Mouse (Mus musculus) layer of hippocampus, postnatal 10 days (tissue): ENCODE measurements at regions not wholly inside any gene's neighbourhood (a gene's known extent, or its start where the extent isn't known, plus 50 kb on each side); places are given as distances from the start of the nearest gene placed in this dataset.

Experiments
- DNase-seq, 2 experiments: peaks; one replicate each; pipeline ENCODE4 v3.0.0; 2021; ENCODE audit warnings: low spot score in 2 of 2

DNA sequence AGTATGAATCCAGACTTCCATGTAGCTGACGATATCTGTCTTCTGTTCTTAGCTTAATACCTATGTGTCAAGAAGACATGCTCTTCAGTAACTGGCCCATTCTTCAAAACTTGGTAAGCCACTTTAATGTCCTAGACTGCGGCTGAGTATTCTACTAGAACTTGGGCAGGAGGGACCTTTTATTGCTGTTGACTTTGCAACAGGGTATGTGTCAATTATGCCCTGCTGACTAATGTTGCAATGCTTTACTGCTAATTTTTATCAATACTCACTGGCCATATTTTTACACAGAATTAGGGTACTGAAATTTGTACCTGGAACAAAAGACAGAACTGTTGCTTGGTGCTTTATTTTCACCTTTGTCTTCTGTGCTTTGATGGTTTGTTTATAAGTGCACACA, 746.9 kb downstream of the Ppargc1a start:
- DNase-seq, result no peak

DNA sequence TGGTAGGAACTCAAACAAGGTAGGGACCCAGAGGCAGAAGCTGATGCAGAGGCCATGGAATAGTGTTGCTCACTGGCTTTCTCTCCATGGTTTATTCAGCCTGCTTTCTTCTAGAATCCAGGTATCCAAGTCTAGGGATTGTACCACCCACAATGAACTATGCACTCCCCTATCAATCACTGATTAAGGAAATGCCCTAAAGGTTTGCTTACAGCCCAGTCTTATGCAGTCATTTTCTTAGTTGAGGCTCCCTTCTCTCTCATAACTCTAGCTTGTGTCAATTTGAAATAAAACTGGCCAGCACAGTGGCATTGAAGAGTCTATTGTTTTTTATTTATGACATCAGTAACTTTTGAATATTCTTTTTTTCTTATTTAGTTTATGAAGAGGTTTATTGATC, 747.6 kb downstream of the Ppargc1a start:
- no peak for DNase-seq

GRCm38 (mm10) chr5:50795310-50795709, 736.5 kb upstream of the Adgra3 start:
- no peak for DNase-seq

DNA sequence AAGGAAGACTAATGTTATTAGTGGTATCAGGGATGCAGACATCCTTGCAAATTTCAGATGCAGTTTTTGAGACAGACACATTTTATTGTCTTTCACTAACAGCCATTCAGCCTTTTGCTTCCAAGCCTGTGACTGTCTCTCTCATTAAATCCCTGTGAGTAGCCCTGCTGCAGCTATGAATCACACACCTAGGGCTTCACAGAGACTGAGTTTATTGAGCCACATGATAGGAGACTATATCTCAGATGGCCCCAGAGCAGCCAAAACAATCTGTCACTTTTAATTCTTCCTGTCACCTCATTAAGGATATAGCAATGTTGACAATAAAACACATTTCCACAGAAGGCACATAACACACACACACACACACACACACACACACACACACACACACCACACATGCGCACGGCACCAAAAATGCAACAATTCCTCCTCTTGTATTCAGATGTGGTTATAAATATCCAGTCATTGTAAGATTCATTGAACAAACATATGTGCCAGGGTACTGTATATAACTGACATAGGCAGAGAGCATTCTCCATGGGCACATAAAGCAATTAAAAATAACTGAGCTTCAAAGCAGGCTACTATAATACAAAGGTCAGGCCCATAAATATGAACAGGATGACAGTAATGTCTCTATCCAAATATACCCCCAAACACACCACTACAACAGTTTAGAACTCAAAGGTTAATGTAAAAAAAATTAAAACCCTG, 735.8 kb upstream of the Adgra3 start:
- no peak for DNase-seq

DNA sequence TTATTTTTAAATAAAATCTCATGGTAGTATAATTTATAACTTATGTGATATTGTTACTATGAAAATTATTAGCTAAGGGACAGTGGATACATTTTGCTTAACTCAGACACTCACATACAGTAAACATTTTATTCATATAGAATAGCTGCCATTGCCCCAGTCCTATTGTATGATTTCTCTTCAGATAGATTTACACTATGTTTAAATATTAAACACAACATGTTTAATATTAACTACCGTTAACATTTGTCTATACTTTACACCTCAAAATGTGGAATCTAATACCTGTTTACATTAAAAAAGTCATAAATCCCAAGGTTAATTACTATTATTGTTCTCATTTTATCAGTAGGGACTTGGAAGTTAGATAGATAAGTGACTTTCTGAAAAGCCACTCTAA, 734.8 kb upstream of the Adgra3 start:
- no peak for DNase-seq

GRCm38 (mm10) chr5:50785273-50785672, 726.5 kb upstream of the Adgra3 start:
- DNase-seq, result no peak

- DNase-seq, result no peak
Measured at GRCm38 (mm10) chr5:50779138-50779537, 720.3 kb upstream of the Adgra3 start.

- no peak for DNase-seq
Measured at GRCm38 (mm10) chr5:50778221-50778620, 719.4 kb upstream of the Adgra3 start.

DNA sequence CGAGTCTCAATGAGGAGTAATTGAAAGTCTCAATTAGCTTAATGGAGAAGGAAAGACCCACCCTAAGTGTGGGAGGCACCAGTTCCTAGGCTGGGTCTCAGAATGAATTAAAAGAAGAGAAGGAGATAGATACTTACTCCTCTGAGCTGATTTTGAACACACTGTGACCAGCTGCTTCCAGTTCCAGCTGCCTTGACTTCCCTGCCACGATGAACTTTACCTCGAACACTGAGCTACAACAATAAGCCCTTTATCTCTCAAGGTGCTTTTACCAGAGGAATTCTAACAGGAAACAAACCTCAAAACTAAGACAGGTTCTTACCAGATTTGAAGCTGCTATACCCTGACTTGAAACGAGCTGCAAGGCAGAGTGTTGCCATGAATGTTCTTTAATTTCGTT, 703.5 kb upstream of the Adgra3 start:
- DNase-seq, result no peak

GRCm38 (mm10) chr5:50760386-50760785, 701.6 kb upstream of the Adgra3 start:
- DNase-seq, result no peak

- DNase-seq, result peak; percentile 56 to 72
Measured at GRCm38 (mm10) chr5:50752766-50753165, 694.0 kb upstream of the Adgra3 start.

GRCm38 (mm10) chr5:50751358-50751757, 692.6 kb upstream of the Adgra3 start:
- no peak for DNase-seq

DNA sequence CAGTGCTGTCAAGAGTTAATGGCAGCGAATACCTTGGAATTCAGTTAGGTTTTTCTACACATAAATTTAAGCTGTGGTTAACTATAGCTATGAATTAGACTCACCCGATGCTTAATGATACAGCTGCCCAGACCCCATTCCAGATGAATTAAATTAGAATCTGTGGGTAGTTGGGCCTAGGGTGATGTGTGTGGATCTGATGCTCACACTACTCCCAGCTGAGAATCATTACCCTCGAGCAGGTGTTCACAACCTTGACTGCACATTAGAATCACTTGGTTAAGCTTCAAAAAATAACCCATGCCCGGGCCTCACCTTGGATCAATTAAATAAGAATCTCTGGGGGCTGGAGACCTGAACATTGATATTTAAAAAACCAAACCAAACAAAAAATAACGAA, 684.2 kb upstream of the Adgra3 start:
- DNase-seq, result no peak

DNA sequence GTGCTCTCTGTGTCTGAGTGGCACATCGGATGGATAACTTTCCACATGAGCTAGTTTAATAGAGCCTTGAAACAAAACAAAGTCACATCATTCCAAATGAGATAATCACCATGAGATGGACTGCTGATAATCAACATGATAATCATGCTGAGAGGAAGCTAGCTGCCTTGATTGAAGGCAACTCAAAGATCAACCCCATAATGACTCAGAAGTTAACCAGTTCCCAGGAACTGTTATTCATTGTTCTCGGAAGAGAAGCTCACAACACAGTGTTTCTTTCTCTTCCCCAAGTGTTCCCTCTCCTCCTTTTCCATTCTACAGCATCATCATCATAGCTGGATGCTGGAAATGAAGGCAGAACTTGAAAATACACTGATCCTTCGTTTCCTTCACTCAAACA, 674.9 kb upstream of the Adgra3 start:
- no peak for DNase-seq

DNA sequence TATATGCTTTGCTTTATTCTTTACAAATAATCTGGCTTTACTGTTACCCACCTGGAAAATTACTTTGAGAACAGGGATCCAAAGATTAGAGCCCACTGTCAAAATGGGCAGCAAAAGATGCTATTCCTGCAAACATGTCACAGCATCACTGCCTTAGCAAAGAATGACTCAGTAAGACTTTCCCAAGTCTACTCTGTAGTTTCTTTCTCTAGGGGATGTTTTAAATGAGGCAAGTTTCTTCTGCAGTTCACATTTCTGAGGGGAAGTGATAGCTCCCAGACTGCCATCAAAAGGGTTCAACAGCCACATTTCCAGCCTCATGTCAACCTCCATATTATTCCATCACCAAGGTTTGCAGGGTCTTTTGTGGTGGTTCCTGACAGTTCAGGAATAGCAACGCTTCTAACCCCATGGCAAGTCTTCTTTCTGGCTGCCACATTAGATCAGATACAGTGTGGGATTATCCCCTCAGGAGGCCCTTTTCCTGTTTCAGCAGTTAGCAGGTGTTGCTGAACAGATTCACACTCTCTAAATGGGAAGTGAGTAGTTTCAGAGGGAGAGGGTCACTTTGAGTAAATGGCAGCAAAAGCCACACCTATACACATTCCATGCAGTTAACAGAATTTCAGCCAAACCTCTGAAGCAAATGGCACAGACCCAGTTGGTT, 669.7 kb upstream of the Adgra3 start:
- DNase-seq, result no peak

DNA sequence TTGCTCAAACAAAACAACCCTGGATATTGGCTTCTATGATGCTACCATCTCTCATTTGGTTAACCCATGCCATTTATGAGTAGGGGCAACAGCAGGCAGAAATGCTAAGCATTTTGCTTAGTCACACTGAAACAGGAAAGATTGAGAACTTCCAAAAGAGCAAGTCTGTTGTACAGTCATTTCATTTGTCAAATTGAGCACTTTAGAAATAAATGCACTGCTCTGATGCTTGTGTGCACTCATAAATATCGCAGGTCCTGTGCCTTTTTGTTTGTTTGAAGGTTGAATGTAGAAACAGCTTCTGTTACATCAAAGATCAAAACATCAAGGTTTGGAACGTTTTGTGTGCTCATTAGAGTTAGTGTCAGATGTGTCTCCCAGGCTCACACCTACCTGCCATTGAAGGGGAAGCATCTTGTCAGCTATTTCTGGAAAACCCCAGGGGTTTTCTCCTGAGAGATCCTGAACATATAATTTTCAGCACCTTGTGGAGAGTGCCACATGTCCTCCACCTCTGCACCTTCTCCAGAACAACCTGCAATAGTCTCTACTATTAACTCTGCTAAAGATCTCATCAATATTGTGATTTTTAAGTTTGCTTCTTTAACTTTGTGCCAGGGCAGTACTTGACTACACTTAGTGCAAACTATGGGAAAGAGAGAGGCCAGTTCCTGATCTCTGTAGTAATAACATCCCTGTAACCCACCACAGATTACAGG, 648.3 kb upstream of the Adgra3 start:
- DNase-seq, result no peak

DNA sequence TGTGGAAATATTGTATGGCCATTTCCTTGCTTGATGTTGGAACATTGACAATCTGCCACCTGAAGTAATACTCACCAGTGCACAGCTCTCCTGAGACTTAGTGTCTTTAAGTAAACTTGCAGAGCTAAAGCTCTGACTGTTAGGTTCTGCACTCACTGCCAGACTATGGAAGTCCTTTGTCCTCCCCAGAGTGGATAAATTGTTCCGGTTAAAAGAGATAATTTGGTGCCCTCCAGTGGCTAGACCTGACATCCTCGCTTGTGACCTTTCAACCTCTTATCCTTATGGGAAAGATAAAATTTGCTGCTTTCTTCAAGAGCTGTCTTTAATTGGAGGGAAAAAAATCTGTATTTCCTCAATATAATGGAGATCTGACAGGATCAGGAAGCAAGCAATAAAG, 639.3 kb upstream of the Adgra3 start:
- DNase-seq, result peak in 1 of 2 experiments; percentile 16

GRCm38 (mm10) chr5:50697588-50697987, 638.8 kb upstream of the Adgra3 start:
- peak in 1 of 2 experiments; percentile 11 for DNase-seq

- DNase-seq, result no peak
Measured at GRCm38 (mm10) chr5:50688362-50688761, 629.6 kb upstream of the Adgra3 start.

DNA sequence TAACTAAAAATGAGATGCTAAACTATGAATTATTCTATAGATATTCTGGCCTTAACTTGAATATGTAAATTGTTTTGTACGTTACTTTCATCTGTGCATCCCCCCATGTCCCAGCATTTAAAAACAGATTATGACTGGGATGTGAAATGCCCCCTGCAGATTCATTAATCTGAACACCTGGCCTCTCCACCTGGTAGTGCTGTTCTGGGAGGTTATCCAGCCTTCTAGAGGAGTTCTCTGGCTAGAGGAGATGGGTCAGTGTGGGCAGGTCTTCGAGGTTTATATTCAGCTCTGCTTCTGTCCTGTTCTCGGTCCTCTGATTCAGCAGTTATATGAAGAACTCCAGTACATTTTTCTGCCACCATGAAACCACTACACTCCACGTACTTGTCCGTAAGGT, 625.2 kb upstream of the Adgra3 start:
- no peak for DNase-seq

- DNase-seq, result no peak
Measured at GRCm38 (mm10) chr5:50636539-50636938, 577.7 kb upstream of the Adgra3 start.

DNA sequence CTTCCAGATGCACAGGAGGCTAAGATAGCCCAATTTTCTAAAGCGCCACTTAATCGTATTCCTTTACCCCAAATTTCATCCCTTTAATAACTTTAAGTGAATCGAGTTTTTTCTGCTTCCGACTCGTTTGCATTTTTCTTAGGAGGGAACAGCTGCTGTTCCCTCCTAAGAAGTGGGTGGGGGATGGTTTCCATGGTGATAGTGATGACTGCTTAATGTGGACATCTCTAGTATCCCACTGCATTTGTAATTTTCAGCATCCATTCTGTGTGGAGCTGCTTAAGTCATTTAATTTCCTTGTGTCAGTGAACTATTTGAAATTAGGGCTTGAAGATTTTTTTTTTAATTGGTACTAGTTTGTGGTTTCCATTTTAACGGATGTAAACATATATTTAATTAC, 567.8 kb upstream of the Adgra3 start:
- DNase-seq, result no peak
